Mouse (Mus musculus) heart, postnatal 4 days (tissue): ENCODE measurements at regions not wholly inside any gene's neighbourhood (a gene's known extent, or its start where the extent isn't known, plus 50 kb on each side); places are given as distances from the start of the nearest gene placed in this dataset.

Experiments used
- DNase-seq: peaks from one replicate; pipeline ENCODE4 v3.0.0; 2021

DNA sequence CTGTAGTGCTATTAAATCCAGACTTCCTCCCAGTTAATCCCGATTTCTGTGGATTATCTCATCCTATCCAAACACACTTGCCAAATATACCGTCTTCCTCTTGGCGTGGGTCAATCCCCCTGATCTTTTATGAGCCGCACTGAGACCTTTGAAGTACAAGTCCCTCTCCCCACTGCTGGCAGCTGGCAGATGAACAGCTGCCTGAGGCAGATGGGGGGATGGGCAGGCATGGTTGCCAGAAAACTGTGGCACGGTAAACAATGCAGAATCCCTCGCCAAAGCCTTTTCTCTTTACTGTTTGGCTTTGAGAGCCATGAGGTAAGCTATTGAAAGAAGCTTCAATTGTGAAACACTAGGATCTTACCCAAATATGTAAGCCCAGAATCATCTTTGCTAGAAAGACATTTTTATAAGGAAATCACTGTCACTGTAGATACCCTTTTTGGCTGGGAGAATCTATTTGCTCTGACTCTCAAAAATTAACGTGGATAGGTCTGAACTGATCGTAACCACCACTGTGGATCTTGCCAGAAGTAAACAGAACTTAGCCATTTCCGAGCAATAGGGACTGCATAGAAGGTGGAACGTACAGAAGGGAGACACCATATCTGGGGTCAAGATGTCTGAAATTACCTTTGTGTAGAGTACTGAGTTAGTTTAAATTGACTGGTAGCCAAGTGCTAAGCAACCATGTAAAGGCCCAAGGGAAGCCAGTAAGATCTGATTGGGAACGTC lies 221.5 kb downstream of the Ahr start:
- peak; percentile 62 for DNase-seq

DNA sequence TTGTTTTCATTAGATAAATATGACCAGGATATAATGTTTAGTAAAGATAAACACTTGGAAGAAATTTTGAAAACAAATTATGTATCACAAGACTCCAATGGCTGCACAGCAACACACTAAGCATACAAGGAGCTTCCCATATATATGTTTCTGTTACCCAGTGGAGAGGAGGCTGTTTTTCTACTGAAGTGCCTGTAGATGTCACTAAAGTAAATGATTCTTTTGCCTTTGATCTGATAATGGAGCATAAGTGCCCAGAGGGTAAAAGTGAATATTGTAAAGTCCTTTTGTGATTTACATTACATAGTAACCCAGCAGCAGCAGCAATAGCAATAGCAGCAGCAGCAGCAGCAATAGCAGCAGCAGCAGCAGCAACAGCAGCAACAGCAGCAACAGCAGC lies 226.3 kb downstream of the Ahr start:
- no peak for DNase-seq

DNA sequence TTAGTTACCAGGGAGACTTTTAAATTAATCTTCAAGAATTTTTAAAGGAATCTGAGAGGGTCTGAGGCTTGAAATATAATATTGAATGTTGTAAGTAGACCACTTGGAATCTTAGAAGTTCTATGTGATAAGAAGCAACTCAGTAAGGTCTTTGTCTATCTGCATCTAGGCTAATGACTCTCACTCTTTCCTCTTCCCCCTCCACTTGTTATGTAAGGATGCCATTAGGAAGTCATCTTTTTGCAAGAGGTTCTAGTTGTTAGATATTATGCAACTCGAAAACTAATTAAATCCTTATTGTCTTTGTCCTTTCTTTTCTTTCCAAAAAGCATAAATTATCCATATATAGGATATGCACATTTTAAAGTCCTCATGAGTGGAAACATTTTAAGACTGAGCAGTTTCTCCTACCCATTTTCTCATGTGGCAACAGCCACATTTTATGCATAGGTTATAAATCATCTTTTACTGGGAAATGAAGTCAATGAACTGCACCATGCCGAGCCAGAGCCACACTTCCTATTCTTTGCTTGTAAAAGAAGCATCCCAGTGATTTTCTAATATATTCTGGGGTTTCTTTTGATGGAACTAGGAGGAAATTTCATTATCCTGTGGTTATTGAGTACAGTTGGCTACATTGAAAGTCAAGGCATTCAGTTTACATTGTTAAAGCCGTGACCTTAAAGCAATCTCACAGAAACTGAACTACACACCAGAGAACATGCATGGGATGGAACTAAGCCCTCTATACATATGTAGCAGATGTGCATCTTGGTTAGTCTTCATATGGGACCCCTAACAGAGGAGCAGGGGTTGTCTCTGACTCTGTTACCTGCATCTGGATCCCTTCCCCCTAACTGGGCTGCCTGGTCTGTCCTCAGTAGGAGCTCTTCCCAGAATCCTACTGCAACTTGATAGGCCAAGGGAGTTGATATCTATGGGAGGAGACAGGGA lies 230.8 kb downstream of the Ahr start:
- DNase-seq: no peak

DNA sequence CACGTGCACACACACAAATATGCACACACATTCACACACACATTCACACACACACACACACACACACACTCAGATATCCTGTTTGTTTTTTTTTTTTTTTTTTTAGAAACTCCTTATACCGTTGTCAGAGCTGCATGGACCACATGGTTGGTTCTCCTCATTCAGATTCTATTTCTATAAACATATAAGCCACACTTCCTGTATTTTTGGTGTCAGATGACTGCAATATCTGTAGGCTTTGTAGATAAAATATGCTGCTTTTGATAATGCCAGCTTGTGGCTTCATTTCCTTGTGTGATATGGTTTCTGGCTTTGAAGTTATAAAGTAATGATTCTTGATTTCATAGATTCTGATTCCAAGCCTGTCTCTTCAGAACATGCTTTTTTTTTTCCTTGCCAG lies 231.7 kb downstream of the Ahr start:
- DNase-seq: no peak

DNA sequence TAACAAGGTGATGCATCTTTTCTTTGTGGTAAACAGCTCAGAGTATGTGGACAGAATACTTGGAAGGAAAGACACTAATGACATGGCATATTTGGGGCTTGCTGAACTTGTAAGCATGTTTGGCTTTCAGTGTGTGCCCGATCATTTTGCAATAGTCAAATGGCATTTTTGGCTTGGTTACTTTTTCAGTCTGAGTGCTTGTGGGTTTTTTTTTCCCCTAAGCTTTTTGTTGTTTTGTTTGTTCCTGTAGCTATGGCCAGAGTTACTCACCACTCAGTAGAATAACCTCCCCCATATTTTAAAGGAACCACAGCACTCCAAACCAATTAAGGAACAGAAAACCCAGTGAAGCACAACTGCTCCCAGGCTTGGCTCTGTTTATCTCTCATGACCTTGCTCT lies 240.2 kb downstream of the Ahr start:
- no peak for DNase-seq

- DNase-seq: no peak
These were observed 241.3 kb downstream of the Ahr start for GRCm38 (mm10) chr12:35293566-35293965.

GRCm38 (mm10) chr12:35291941-35292341 lies 242.9 kb downstream of the Ahr start:
- no peak for DNase-seq

DNA sequence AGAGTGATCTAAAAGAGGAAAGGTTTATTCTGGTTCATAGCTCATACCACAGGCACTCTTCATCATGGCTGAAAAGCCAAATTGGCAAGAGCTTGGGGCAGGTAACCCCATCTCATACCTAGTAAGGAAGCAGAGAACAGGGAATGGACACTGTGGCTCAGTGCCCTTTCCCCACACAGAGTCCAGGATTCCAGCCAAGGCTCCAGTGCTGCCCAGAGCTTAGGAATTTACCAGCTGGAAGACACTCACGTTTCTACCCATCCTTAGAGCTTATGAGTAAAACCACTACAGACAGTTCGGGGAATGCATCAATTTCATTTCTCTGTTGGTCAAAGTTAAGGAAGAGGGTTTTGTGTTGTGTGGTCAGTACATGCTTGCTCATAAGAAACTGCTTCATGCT lies 241.0 kb downstream of the Snx13 start:
- DNase-seq: no peak

GRCm38 (mm10) chr12:35287570-35287969 lies 240.6 kb downstream of the Snx13 start:
- no peak for DNase-seq

- DNase-seq: no peak
These were observed 240.1 kb downstream of the Snx13 start for GRCm38 (mm10) chr12:35286974-35287553.

- DNase-seq: no peak
These were observed 237.4 kb downstream of the Snx13 start for GRCm38 (mm10) chr12:35284345-35284744.

DNA sequence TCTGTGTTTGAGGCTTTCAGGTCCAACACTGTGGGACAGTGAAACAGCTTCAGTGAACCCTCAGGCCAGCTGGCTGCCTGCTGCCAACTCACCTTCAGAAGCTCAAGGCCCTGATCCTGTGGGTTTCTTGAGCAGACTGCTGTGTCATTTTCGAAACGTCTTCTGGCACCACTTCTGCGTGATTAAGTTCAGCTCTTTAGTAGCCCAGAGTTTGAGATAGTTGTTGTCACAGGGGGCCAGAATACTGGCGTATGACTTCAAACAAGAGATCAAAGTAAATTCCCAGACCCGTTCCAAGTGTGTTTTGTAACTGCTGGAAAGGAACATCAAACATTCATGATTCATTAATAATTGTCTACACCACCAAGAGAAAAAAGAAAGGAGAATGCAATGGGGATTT lies 236.9 kb downstream of the Snx13 start:
- no peak for DNase-seq

- DNase-seq: no peak
These were observed 236.4 kb downstream of the Snx13 start for GRCm38 (mm10) chr12:35283407-35283806.

GRCm38 (mm10) chr12:35269465-35269864 lies 222.5 kb downstream of the Snx13 start:
- no peak for DNase-seq

- no peak for DNase-seq
These were observed 221.0 kb downstream of the Snx13 start for GRCm38 (mm10) chr12:35268006-35268405.

DNA sequence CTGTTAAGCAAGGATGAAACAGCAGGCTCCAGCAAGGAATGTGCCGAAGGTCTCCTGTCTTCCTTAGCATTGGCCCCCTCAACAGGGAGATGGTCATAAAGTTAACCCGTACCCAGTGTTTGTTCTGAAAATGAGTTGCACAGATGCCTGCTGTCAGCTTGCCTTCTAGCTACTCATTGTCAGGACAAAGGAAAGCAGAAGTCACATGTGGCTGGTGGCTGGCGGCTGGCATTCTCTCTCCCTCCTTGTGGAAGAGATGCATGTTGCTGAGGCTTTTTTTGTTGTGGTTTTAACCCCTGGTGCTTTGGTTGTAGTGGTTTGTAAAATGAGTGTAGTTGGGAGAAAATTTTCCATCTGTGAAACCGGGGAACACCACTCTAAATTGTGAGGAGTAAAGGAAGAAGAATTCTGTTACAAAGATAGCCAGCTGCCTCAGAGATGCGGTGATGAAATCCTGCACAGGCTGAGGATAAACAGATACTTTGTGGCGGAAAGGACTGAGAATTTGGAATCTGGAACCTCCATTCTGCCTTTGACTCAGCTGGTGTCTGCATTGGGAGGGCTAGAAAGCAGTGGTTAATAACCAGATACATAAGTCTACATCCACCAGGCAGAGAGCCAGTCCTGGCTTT lies 220.2 kb downstream of the Snx13 start:
- DNase-seq: no peak

DNA sequence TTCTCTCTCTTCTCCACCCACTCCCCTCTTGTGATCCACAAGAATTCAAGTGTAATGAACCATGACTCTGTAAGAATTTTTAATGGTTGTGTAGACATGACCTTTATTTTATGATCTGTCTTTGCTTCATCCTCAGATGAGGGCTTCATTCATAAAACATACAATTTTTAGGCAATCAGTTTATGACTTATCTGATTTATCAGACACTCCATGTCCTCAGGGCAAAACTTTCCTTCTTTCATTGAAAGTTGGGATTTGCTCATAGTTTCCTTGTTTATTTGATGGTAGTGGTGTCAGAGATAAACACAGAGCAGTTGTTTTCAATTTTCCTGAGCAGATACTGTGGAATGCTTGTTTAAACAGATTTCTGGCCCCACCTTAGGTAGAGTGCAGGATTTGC lies 212.8 kb downstream of the Snx13 start:
- no peak for DNase-seq

DNA sequence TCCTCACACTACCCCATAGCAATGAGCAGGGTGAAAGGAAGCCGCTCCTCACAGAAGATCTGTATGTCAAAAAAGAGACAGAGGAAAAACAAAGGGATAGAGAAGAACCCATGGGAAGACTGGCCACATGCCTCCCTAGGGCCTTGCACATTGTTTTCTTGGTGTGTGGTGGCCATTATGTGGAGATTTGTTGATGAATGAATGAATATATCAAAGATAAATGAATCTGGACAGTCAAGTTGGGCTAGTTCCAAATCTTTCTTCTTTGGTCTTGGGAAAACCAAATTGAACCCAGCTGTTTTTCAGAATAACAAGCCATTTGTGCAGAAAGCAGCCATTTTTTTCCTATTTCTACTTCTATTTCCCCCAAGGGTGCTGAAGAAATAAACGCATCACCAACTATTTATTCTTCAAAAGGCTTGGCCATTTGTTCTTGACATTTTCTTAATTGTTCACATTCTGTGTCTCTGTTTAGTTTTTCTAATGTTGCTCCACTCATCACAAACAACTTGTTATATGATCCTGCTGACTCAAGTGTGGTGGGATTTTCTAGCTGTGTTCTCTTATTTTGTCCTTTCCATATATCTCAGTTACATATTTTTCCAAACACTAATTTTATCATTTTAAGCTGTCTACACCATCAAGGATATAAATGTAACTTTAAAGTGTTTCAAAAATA lies 208.9 kb downstream of the Snx13 start:
- no peak for DNase-seq

GRCm38 (mm10) chr12:35248476-35248875 lies 201.5 kb downstream of the Snx13 start:
- no peak for DNase-seq

- DNase-seq: no peak
These were observed 199.4 kb downstream of the Snx13 start for GRCm38 (mm10) chr12:35246226-35247014.

DNA sequence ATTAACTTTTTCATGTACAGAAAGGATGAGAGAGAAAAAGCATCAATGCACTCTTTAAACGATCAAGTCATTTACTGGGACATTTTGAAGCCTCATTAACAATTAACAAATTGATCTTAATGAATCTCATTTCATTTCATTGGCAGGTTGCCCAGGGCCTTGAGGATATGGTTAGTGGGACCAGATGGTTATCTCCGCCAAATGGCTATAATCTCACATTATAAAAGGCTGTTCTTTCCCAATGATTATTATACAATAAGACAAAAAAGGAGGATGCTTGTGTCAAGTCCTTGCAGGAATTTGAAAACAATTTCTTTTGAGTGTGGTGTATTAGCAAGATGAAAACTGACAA lies 185.3 kb downstream of the Snx13 start:
- DNase-seq: no peak
